Mouse (Mus musculus): ENCODE measurements around the gene Zpbp2.

DNA sequence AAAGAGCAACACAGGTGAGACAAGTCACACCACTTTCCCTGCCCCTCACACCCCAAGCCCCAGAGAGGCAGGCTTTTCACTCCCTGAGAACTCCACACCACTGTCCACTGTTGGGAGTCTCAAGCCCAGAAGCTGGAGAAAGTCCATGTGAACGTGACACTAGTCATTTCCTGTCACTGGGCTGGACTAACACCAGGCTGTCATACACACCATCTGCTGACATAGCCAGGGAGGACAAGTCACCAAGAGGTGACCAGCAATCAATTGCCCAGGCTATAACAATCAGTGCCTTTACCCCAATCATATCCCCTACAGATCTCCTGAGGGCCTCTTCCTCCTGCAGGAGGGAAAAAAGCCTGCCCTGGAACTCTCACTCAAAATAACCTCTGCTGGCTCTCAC is 33.2 kb downstream of the Zpbp2 start:
- TF ChIP-seq POLR2A (IDR thresholded peaks at IDR 0.05; ENCODE audit: insufficient read depth, low read depth, low read length) = no peak
- no peak for TF ChIP-seq CTCF (IDR thresholded peaks at IDR 0.05; ENCODE audit: insufficient read depth, low read depth, low read length)
